In genomic region chr9:66268804-66269203, GRCm38 (mm10) we compare ENCODE assay signal across 24 mouse cellular contexts.
A peak's percentile ranks its signal among the peaks of the same experiment; 100 is the strongest.
DNase-seq lines count a peak whose midpoint lies in the region; ATAC-seq and TF ChIP-seq lines count a peak whose summit lies in the region.
"Had no signal": no experiment of that assay in that cellular context is flagged by ENCODE, and none has a peak within 500 bp of the region (broad histone marks: within the 10 kb centered on the region; RNA-seq: fewer than 3 reads in every experiment).

No protein-coding gene starts in this region.

- no peak overlapping the region for H3K4me3 ChIP-seq in intestine, postnatal 0 days (ENCODE audit: low read depth, low read length)
- H3K4me3 ChIP-seq in intestine, embryonic 15.5 days (replicated peaks): no peak overlapping the region
- peak overlapping the region; percentile 62 for H3K4me3 ChIP-seq in megakaryocyte, embryonic 14.5 days (replicated peaks)
- peak overlapping the region; percentile 12 for H3K4me3 ChIP-seq in small intestine, adult 2 months (ENCODE audit: low read depth, low read length)
- H3K4me3 ChIP-seq: embryonic facial prominence, embryonic 12.5 days; forebrain, embryonic 13.5 days; hindbrain, embryonic 12.5 days; limb, embryonic 13.5 days; liver, embryonic 15.5 days; neural tube, embryonic 12.5 days had no signal

- no peak overlapping the region for H3K4me2 ChIP-seq in intestine, postnatal 0 days (replicated peaks; ENCODE audit: low read depth)
- no peak overlapping the region for H3K4me2 ChIP-seq in intestine, embryonic 15.5 days (replicated peaks)
- H3K4me2 ChIP-seq: embryonic facial prominence, embryonic 12.5 days; forebrain, embryonic 13.5 days; hindbrain, embryonic 12.5 days; limb, embryonic 13.5 days; liver, embryonic 15.5 days; neural tube, embryonic 12.5 days had no signal

- no peak for DNase-seq in frontal cortex, adult 2 months (ENCODE audit: extremely low spot score in 1 of 2, low spot score in 1 of 2)
- DNase-seq in embryo, embryonic 9.5 days (ENCODE audit: extremely low spot score): no peak
- DNase-seq: adrenal gland, postnatal 25 days; cerebellum, adult 11 months; cerebellum, adult 9-11 months; heart, adult 18-20 months; kidney, adult 8-10 months; kidney, postnatal 10 days; midbrain, embryonic 14.5 days; right cerebral cortex, postnatal 25 days; thymus, postnatal 36 days had no signal

- WGBS in intestine, postnatal 0 days: 88% methylated on average over 4 of the region's 4 CpGs
- 73% methylated on average over 4 of the region's 4 CpGs for WGBS in intestine, embryonic 15.5 days
- 96% methylated on average over 4 of the region's 4 CpGs for WGBS in small intestine, adult 2 months

- H3K27ac ChIP-seq in intestine, postnatal 0 days (ENCODE audit: low read depth, low read length): no peak overlapping the region
- H3K27ac ChIP-seq in intestine, embryonic 15.5 days: no peak overlapping the region
- H3K27ac ChIP-seq in small intestine, adult 2 months (ENCODE audit: insufficient read depth, low read depth, low read length): no peak overlapping the region
- H3K27ac ChIP-seq: embryonic facial prominence, embryonic 12.5 days; forebrain, embryonic 13.5 days; hindbrain, embryonic 12.5 days; limb, embryonic 13.5 days; liver, embryonic 15.5 days; neural tube, embryonic 12.5 days had no signal

- peak; percentile 35; the same call in 1 of the 2 replicates for ATAC-seq in frontal cortex, adult (ENCODE audit: low TSS enrichment)
- ATAC-seq in intestine, postnatal 0 days: no peak
- no peak for ATAC-seq in intestine, embryonic 15.5 days
- no peak for ATAC-seq in megakaryocyte, adult 5-6 weeks (ENCODE audit: poor library complexity, severe bottlenecking)
- ATAC-seq: forebrain, embryonic 13.5 days; lung, postnatal 0 days had no signal

- 0 out of 2 replicates have a peak, but pooled peaks cover 12% of the 10 kb centered on the region for H3K4me1 ChIP-seq in intestine, postnatal 0 days (replicated peaks; ENCODE audit: control insufficient read depth, insufficient read depth, low read length)
- peaks cover 4% of the 10 kb centered on the region for H3K4me1 ChIP-seq in intestine, embryonic 15.5 days (replicated peaks)
- H3K4me1 ChIP-seq in megakaryocyte, embryonic 14.5 days: peaks cover 86% of the 10 kb centered on the region
- peaks cover 28% of the 10 kb centered on the region for H3K4me1 ChIP-seq in small intestine, adult 2 months (ENCODE audit: control insufficient read depth, insufficient read depth, insufficient read length, low read length)
- H3K4me1 ChIP-seq: liver, embryonic 15.5 days; neural tube, embryonic 12.5 days had no signal

- H3K27me3 ChIP-seq in intestine, postnatal 0 days (replicated peaks; ENCODE audit: control insufficient read depth, insufficient read depth, low read length): no peaks in the 10 kb centered on the region
- no peaks in the 10 kb centered on the region for H3K27me3 ChIP-seq in intestine, embryonic 15.5 days (replicated peaks)
- no peaks in the 10 kb centered on the region for H3K27me3 ChIP-seq in megakaryocyte, embryonic 14.5 days (replicated peaks)
- no peaks in the 10 kb centered on the region for H3K27me3 ChIP-seq in small intestine, adult 2 months (ENCODE audit: control insufficient read depth, insufficient read depth, low read length)
- H3K27me3 ChIP-seq: embryonic facial prominence, embryonic 12.5 days; forebrain, embryonic 13.5 days; hindbrain, embryonic 12.5 days; limb, embryonic 13.5 days; liver, embryonic 15.5 days; neural tube, embryonic 12.5 days had no signal

- no peak overlapping the region for H3K9ac ChIP-seq in intestine, postnatal 0 days (ENCODE audit: low read depth, low read length)
- H3K9ac ChIP-seq in intestine, embryonic 15.5 days: no peak overlapping the region
- H3K9ac ChIP-seq: embryonic facial prominence, embryonic 12.5 days; forebrain, embryonic 13.5 days; hindbrain, embryonic 12.5 days; limb, embryonic 13.5 days; liver, embryonic 15.5 days; neural tube, embryonic 12.5 days had no signal

- peak; percentile 33; the same call in 1 of the 2 replicates for TF ChIP-seq CTCF in intestine, postnatal 0 days (IDR thresholded peaks at IDR 0.05; ENCODE audit: low read depth)
- no peak for TF ChIP-seq CTCF in small intestine, adult 2 months (IDR thresholded peaks at IDR 0.05; ENCODE audit: extremely low read depth, insufficient read length, insufficient replicate concordance, low read depth, low read length)

- H3K36me3 ChIP-seq in intestine, postnatal 0 days (ENCODE audit: control insufficient read depth, insufficient read depth): no peaks in the 10 kb centered on the region
- H3K36me3 ChIP-seq in intestine, embryonic 15.5 days: no peaks in the 10 kb centered on the region
- H3K36me3 ChIP-seq in megakaryocyte, embryonic 14.5 days (replicated peaks; ENCODE audit: low read length): no peaks in the 10 kb centered on the region
- H3K36me3 ChIP-seq in small intestine, adult 2 months (ENCODE audit: control insufficient read depth, insufficient read depth, low read length): peaks cover 11% of the 10 kb centered on the region
- H3K36me3 ChIP-seq: embryonic facial prominence, embryonic 12.5 days; hindbrain, embryonic 12.5 days; limb, embryonic 13.5 days; neural tube, embryonic 12.5 days had no signal

- TF ChIP-seq POLR2A in small intestine, adult 2 months (IDR thresholded peaks at IDR 0.05; ENCODE audit: low read depth, low read length): no peak

- H3K9me3 ChIP-seq in intestine, postnatal 0 days (ENCODE audit: control insufficient read depth): no peaks in the 10 kb centered on the region
- no peaks in the 10 kb centered on the region for H3K9me3 ChIP-seq in intestine, embryonic 15.5 days
- H3K9me3 ChIP-seq in megakaryocyte, embryonic 14.5 days: no peaks in the 10 kb centered on the region
- H3K9me3 ChIP-seq: embryonic facial prominence, embryonic 12.5 days; forebrain, embryonic 13.5 days; hindbrain, embryonic 12.5 days; limb, embryonic 13.5 days; liver, embryonic 15.5 days; neural tube, embryonic 12.5 days had no signal

Comparison
In these comparisons a context has a peak if more than half of its experiments do, and no peak if none do; other contexts are left out.
1. H3K4me3 ChIP-seq: peak in megakaryocyte, embryonic 14.5 days (single experiment) and small intestine, adult 2 months (single experiment); none in intestine, postnatal 0 days (single experiment) and intestine, embryonic 15.5 days (single experiment).